Mouse (Mus musculus) embryo, embryonic 11 days (tissue): ENCODE results near the gene Pitpnm3.

Experiments used
- DNase-seq: peaks from one replicate; pipeline ENCODE4 v3.0.0-alpha.2; 2015

Gene Pitpnm3

DNA sequence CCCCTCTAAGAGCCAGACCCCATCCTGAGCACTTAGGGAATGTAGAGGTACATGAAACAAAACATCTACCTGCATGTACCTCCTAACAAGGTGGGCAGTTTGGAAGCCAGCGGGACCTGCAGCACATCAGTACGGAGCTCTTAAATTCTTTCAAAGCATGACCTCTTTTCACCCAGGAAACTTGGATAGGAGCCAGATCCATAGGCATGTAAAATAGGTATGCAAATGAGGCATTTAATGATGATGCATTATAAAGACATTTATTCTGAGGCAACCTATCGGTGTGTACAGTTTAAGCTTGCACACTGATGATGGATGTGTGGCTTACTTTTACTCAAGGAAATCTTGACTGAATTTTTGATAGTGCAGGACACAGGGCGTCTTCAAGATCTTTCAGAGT, 120.9 kb downstream of the Pitpnm3 start:
- DNase-seq: no peak

DNA sequence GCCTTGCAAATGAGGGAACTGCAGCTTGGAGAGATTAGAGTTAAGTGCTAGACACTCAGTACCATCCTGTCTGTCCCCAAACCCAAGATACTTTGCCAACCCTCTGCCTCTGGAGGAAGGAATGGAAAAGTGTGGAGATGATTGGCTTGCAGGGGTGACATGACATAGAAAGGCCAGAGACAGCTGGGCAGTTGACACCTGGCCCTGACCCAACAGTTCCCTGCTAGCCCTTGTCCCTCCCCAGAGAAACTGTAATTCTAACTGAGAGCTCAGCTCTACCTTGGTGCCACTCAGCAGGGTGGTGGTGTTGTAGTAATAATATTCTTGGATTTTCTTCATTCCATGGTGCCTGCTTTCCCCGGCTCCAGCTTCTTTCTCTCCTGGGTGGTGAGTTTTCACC, 123.6 kb downstream of the Pitpnm3 start:
- no peak for DNase-seq

DNA sequence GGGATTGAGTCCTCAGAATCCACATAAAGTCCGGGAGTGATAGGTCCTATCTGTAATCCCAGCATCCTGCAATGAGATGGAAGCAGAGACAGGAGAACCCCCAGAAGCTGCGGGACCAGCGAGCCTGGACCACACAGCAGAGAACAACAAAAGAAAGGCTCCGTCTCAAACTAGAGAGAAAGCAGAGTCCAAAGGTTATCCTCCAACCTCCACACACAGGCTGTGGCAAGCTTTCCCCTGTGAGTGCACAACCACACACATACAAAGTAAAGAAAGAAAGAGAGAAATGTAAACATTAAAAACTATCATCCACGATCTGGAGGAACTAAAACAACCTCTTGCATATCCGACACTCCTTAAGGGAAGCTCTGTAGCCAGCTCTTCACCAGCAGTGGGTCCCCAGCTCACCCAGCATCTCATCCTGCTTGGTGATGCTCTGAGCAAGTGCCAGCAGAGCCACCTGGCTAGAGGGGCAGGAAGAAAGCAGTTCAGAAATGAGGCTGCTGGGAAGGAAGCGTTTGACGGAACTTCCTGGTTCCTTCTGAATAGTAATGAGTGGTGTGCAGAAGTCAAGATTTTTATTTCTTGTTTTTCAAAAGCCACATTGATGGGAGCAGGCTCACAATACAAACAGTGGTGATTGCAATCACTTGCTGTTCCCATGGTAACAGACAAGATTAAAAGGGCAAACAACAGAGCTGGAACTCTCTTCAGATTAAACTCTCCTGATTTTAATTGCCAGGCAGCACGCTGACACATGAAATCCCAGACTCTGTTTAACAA, 124.4 kb downstream of the Pitpnm3 start:
- peak; percentile 15 for DNase-seq

DNA sequence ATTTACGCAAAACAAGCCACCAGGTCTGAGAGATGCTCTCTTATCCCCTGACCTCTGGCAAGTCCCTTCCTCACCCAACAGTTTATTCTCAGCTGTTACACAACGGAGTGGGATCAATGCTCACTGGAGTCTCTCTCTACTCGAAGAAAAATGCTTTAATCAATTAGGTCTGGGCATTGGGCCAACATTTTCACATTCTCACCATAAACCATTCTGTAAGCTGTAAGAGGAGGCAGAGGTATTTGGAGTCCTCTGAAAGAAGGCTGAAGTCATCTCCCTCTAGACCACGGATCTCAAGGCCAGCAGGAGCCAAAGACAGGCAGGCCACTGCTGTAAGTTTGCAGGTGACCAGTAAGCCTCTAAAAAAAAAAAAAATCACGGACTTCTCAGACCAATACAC, 125.2 kb downstream of the Pitpnm3 start:
- DNase-seq: no peak

DNA sequence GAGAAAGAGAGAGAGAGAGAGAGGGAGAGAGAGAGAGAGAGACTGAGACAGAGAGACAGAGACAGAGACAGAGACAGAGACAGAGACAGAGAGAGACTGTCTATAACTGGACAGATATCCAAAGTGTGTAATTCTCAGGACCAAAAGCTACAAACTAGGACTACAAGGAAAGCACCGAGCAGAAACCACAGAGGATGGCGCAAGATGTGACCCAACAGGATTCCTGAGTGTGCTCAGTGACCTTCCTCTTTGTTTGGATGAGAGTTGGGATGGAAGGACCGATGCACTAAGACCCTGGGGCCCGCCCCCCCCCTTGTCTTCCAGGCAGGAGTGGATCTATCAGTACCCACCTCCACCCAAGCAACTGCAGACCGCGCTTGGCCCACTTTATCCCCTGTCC, 130.0 kb downstream of the Pitpnm3 start:
- DNase-seq: no peak

DNA sequence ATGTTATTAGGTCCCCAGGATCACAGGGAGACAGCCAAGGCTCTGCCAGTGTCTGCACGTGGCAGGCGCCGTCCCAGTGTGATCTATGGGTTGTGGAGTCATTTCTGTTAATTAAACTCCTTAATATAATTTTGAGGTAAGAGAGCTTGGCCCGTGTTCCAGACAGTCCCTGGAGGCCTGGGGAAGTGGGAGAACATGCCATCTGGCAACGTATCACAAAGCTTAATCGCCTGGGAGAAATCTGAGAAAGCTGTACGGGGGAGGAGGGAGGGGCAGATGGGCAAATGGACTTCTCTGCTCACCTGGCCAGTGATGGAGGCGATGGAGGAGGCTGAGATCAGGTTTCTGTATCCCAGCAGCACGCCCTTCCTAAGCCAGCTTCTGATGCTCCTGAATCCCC, 132.4 kb downstream of the Pitpnm3 start:
- no peak for DNase-seq

DNA sequence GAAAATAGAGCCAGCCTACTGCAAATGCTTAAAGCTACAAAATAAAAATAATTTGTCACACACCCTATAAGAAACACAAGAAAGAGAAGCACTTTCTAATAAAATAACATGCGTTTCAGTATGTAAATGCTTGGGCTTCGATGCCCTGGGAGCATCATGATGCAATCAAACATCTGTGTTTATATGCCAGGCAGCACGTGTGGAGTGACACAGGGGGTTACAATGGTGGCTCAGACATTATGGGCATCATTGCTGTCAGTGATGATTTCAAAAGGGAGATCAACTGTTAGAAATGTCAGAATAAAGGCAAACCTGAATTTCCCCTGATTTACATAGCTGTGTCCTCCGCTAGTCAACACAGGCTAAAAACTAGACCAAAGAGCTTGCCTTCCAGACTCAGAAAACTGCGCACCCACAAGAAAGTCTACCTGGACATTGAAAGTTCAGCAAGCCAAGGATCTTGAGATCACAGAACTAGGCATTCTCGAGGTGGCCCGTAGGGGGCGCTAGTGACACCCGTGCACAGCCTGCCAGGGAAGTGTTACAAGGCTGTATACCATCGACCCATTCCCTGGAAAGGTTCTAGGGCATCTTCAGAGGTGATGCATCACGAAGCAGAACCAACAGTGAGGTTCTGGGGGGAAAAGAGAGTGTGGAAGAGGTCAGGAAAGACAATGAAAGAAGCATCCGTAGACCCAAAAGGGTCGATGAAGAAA, 133.3 kb downstream of the Pitpnm3 start:
- DNase-seq: no peak

DNA sequence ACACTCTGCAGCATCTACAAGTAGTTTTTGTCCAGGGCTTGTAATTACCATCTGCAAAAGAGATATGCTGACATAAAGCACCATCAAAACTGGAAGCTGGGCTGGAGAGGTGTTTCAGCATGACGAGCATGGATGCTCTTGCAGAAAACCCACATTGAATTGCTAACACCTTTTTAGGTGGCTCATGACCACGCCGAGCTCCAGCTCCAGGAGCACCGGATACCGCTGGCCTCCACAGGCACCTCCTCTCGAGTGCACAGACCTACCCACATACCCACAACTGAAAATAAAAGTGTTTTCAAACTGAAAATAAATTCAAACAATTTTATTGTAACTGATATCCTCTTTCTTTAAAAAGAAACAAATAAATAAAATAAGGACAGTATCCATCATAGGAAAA, 135.4 kb downstream of the Pitpnm3 start:
- DNase-seq: no peak
